Mouse (Mus musculus): ENCODE measurements at regions not wholly inside any gene's neighbourhood (a gene's known extent, or its start where the extent isn't known, plus 50 kb on each side); places are given as distances from the start of the nearest gene placed in this dataset.

GRCm38 (mm10) chr2:114828192-114828591, 173.4 kb upstream of the Dph6 start:
- no peak for DNase-seq (ENCODE audit: low spot score in 2 of 2)

- DNase-seq (ENCODE audit: low spot score in 2 of 2): no peak
Observed at GRCm38 (mm10) chr2:114835694-114836093, 180.9 kb upstream of the Dph6 start.

GRCm38 (mm10) chr2:114843696-114844388, 189.1 kb upstream of the Dph6 start:
- no peak for DNase-seq (ENCODE audit: low spot score in 2 of 2)

GRCm38 (mm10) chr2:114844389-114844771, 189.6 kb upstream of the Dph6 start:
- no peak for DNase-seq (ENCODE audit: low spot score in 2 of 2)

GRCm38 (mm10) chr2:114848439-114848838, 193.7 kb upstream of the Dph6 start:
- DNase-seq (ENCODE audit: low spot score in 2 of 2): no peak

- DNase-seq (ENCODE audit: low spot score in 2 of 2): no peak
Observed at GRCm38 (mm10) chr2:114848914-114849313, 194.2 kb upstream of the Dph6 start.

- peak; percentile 53 to 58 for DNase-seq (ENCODE audit: low spot score in 2 of 2)
Observed at GRCm38 (mm10) chr2:114853715-114854530, 199.2 kb upstream of the Dph6 start.

GRCm38 (mm10) chr2:114872272-114872671, 217.5 kb upstream of the Dph6 start:
- no peak for DNase-seq (ENCODE audit: low spot score in 2 of 2)

- no peak for DNase-seq (ENCODE audit: low spot score in 2 of 2)
Observed at GRCm38 (mm10) chr2:114873090-114873489, 218.3 kb upstream of the Dph6 start.

GRCm38 (mm10) chr2:114879084-114879483, 224.3 kb upstream of the Dph6 start:
- DNase-seq (ENCODE audit: low spot score in 2 of 2): no peak

GRCm38 (mm10) chr2:114879784-114880183, 225.0 kb upstream of the Dph6 start:
- DNase-seq (ENCODE audit: low spot score in 2 of 2): no peak

GRCm38 (mm10) chr2:114885734-114886260, 231.0 kb upstream of the Dph6 start:
- DNase-seq (ENCODE audit: low spot score in 2 of 2): no peak

- no peak for DNase-seq (ENCODE audit: low spot score in 2 of 2)
Observed at GRCm38 (mm10) chr2:114898812-114899211, 244.0 kb upstream of the Dph6 start.

- DNase-seq (ENCODE audit: low spot score in 2 of 2): no peak
Observed at GRCm38 (mm10) chr2:114911845-114912500, 257.2 kb upstream of the Dph6 start.

- no peak for DNase-seq (ENCODE audit: low spot score in 2 of 2)
Observed at GRCm38 (mm10) chr2:114915025-114915690, 260.4 kb upstream of the Dph6 start.

GRCm38 (mm10) chr2:114918420-114919332, 263.9 kb upstream of the Dph6 start:
- no peak for DNase-seq (ENCODE audit: low spot score in 2 of 2)

- DNase-seq (ENCODE audit: low spot score in 2 of 2): no peak
Observed at GRCm38 (mm10) chr2:114923911-114924310, 269.1 kb upstream of the Dph6 start.

- DNase-seq (ENCODE audit: low spot score in 2 of 2): no peak
Observed at GRCm38 (mm10) chr2:114935436-114935835, 280.7 kb upstream of the Dph6 start.

GRCm38 (mm10) chr2:114938416-114939147, 283.8 kb upstream of the Dph6 start:
- no peak for DNase-seq (ENCODE audit: low spot score in 2 of 2)

- no peak for DNase-seq (ENCODE audit: low spot score in 2 of 2)
Observed at GRCm38 (mm10) chr2:114966111-114966510, 311.3 kb upstream of the Dph6 start.

Data from urinary bladder, postnatal 36 days (tissue).